Mouse (Mus musculus): Measurements from ENCODE around the gene Mllt1. TPM values are rescaled to one million over a fixed set of nuclear protein-coding genes. Genes with fewer than 3 reads are reported as not detected.
"Not testable (repeated sequence)": the region's sequence is repeated elsewhere in the genome, so short reads cannot be mapped to it uniquely, and the experiment has no call there.

The Mllt1 gene
- polyA plus RNA-seq, 1 experiment from 2014 or later, result 50.5 TPM

DNA sequence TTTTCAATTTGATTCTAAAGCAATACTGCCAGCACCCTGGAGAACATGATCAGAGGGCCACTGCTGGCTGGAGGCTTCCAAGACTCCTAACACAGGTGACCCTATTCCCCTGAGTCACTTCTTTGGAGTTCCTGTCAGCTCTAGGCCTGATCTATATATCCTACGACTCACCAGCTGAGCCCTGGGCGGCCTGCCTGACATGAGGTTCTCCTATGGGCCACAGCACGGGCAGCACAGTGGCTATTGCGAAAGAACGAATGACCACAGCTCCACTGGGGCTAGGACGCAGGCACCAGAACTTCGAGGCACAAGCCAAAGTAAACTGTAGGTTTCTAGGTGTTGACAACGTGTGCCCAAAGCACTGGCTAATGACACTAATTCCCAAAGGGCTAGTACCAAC lies 5.2 kb downstream of the Mllt1 start:
- H3K4me2 ChIP-seq, result no peak overlapping the region
- no peaks in the 10 kb centered on the region for H3K9me3 ChIP-seq
- H3K4me3 ChIP-seq, result no peak overlapping the region
- H3K36me3 ChIP-seq, result peaks cover 5% of the 10 kb centered on the region
- ATAC-seq (ENCODE audit: insufficient number of reproducible peaks, low FRiP score, low TSS enrichment, low read depth), result no peak
- 89% methylated on average over 8 of the region's 8 CpGs for WGBS
- no peak overlapping the region for H3K9ac ChIP-seq
- H3K27ac ChIP-seq, result no peak overlapping the region
- peaks cover 30% of the 10 kb centered on the region for H3K4me1 ChIP-seq
- no peaks in the 10 kb centered on the region for H3K27me3 ChIP-seq

DNA sequence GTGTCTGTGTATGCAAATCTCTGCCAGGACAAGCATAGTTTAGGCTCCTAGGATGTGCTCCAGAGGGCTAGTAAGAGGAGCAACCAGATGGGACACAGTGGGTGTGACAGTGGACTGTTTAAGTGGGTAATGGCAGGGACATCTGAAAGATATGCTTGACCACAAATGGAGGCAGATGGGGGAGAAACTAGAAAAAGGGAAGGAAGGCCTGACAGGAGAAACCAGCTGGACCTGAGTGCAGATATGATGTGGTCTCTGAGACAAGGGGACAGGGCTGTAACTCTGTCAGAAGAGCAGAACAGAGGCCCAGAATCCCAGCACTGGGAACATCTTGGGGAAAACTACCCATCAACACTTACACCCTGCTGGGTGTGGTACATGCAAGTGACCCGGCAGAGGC lies 5.7 kb downstream of the Mllt1 start:
- H3K36me3 ChIP-seq, result peaks cover 8% of the 10 kb centered on the region
- peaks cover 27% of the 10 kb centered on the region for H3K4me1 ChIP-seq
- no peaks in the 10 kb centered on the region for H3K9me3 ChIP-seq
- 60% methylated on average over 1 of the region's 1 CpGs for WGBS
- H3K9ac ChIP-seq, result no peak overlapping the region
- H3K4me2 ChIP-seq, result no peak overlapping the region
- no peak for ATAC-seq (ENCODE audit: insufficient number of reproducible peaks, low FRiP score, low TSS enrichment, low read depth)
- no peak overlapping the region for H3K4me3 ChIP-seq
- no peak overlapping the region for H3K27ac ChIP-seq
- no peaks in the 10 kb centered on the region for H3K27me3 ChIP-seq

DNA sequence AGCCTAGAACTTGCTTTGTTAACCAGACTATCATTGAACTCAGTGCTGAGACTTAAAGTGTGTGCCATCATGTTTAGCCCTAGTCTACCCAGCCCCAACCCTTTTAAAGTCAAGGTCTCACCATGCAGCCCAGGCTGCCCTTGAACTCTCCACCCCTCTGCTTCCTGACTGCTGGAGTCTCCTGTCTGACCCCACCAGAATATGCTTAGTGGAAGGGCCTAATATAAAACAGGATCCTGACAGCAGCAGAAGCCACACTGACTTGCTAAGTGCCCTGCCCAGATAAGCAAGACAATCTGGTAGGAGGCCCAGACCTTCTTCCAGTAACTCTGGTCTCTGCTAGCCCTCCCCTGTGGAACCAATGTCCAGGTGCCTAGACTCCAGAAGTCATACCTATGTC lies 6.1 kb downstream of the Mllt1 start:
- peaks cover 8% of the 10 kb centered on the region for H3K36me3 ChIP-seq
- H3K27ac ChIP-seq, result no peak overlapping the region
- H3K9me3 ChIP-seq, result no peaks in the 10 kb centered on the region
- no peak overlapping the region for H3K9ac ChIP-seq
- H3K4me2 ChIP-seq, result no peak overlapping the region
- H3K4me3 ChIP-seq, result no peak overlapping the region
- H3K4me1 ChIP-seq, result peaks cover 23% of the 10 kb centered on the region
- ATAC-seq (ENCODE audit: insufficient number of reproducible peaks, low FRiP score, low TSS enrichment, low read depth), result no peak
- H3K27me3 ChIP-seq, result no peaks in the 10 kb centered on the region

DNA sequence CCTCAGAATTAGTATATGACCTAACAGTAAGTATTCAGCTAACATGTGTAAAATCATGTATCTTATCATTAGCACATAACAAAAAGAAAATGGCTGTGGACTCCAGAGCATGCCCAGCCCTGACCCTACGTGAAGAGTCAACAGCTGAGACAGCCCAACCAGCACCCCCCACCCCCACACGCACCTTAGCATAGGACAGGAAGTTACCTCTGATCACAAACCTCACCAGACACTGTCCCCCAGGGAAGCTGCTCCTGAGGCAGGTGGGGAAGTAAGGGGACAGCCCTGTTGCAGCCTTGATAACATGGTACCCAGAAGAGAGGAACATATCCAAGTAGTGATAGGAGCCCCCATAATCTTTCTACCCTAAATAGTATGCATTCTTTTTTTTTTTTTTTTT lies 9.2 kb downstream of the Mllt1 start:
- WGBS, result 88% methylated on average over 2 of the region's 2 CpGs
- no peak overlapping the region for H3K27ac ChIP-seq
- H3K9me3 ChIP-seq, result no peaks in the 10 kb centered on the region
- H3K36me3 ChIP-seq, result peaks cover 27% of the 10 kb centered on the region
- no peaks in the 10 kb centered on the region for H3K27me3 ChIP-seq
- ATAC-seq (ENCODE audit: insufficient number of reproducible peaks, low FRiP score, low TSS enrichment, low read depth), result no peak
- H3K4me2 ChIP-seq, result no peak overlapping the region
- H3K4me1 ChIP-seq, result 0 out of 2 replicates have a peak, but pooled peaks cover 2% of the 10 kb centered on the region
- H3K4me3 ChIP-seq, result no peak overlapping the region
- H3K9ac ChIP-seq, result no peak overlapping the region

DNA sequence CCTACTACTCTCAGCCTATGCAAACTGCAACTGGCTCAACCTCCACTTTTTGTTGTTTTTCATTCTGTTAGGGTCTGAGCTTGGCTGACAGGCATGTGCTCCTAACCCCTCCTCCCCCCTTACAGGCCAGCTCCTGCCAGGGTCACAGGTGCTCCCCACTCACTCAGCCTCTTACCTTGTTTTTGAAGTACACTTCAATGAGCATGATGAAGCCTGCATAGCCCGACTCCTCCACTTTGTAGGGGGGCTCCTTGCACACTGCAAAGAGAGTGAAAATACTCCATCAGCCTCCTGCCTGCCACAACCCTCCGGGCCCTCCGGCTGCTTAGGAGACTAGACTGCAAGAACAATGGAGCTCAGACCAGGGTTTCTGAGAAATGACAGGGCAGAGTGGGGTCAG lies 15.5 kb downstream of the Mllt1 start:
- Histone ChIP-seq H3K9ac (no peak overlapping the region), H3K27ac (no peak overlapping the region), H3K4me2 (no peak overlapping the region), H3K4me3 (no peak overlapping the region), H3K36me3 (peaks cover 71% of the 10 kb centered on the region), H3K9me3 (no peaks in the 10 kb centered on the region), H3K27me3 (no peaks in the 10 kb centered on the region), H3K4me1 (no peaks in the 10 kb centered on the region)
- no peak for ATAC-seq (ENCODE audit: insufficient number of reproducible peaks, low FRiP score, low TSS enrichment, low read depth)
- WGBS, result 94% methylated on average over 3 of the region's 3 CpGs

DNA sequence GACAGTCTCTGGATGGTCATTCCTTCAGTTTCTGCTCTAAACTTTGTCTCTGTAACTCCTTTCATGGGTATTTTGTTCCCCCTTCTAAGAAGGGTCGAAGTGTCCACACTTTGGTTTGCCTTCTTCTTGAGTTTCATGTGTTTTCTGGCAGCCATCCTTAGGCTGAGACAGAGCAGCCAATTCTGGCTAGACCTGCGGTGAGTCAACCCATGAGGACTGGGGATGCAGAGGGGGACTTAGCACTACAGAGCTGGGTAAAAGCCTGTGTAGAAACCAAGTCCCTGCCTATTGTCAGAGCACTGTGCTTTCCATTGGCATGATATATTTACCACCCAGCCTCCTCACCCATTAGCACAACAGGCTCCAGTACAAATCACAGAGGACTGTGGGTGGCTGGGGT lies 18.0 kb downstream of the Mllt1 start:
- no peak overlapping the region for H3K27ac ChIP-seq
- no peak overlapping the region for H3K9ac ChIP-seq
- no peaks in the 10 kb centered on the region for H3K27me3 ChIP-seq
- H3K4me2 ChIP-seq, result no peak overlapping the region
- ATAC-seq (ENCODE audit: insufficient number of reproducible peaks, low FRiP score, low TSS enrichment, low read depth), result no peak
- no peaks in the 10 kb centered on the region for H3K4me1 ChIP-seq
- peaks cover 83% of the 10 kb centered on the region for H3K36me3 ChIP-seq
- no peaks in the 10 kb centered on the region for H3K9me3 ChIP-seq
- no peak overlapping the region for H3K4me3 ChIP-seq
- 91% methylated on average over 2 of the region's 2 CpGs for WGBS

DNA sequence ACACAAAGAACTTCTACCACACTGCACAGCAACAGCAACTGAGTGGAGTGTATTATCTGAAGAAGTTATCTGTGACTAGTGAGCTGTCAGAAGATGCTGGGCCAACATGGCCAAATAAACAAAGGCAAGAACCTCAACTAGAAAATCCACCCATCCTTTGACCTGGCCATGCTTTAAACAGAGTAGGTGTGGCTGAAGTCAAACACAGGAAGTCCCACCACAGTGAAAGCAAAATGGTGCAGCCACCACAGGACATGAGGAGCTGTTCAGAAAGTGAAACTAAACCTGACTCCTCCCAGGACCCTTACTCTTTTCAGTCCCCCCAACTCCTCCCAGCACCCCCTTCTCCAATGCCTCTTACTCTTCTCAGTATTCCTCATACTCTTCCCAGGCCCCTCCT lies 21.8 kb downstream of the Mllt1 start:
- peaks cover 82% of the 10 kb centered on the region for H3K36me3 ChIP-seq
- no peak overlapping the region for H3K4me2 ChIP-seq

DNA sequence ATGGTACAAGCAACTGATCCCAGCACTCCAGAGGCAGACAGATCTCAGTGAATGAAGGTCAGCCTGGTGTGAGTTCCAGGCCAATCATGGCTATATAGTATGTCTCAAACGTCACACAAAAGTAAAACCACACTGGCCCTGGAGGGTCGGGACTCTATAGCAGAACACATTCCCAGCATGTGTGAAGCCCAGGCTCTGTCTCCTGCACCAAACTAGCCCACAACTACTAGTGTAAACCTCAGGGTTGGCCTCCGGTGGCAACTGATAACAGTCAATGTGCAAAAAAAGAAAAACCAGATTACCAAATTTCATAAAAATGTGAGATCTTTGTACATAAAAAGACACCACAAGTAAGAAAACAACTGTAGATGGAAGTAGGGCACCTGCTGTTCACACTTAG lies 22.2 kb downstream of the Mllt1 start:
- H3K9me3 ChIP-seq, result no peaks in the 10 kb centered on the region
- H3K27me3 ChIP-seq, result no peaks in the 10 kb centered on the region
- H3K27ac ChIP-seq, result no peak overlapping the region
- H3K4me3 ChIP-seq, result no peak overlapping the region
- H3K9ac ChIP-seq, result no peak overlapping the region
- WGBS, result 82% methylated on average over 3 of the region's 3 CpGs
- peaks cover 85% of the 10 kb centered on the region for H3K36me3 ChIP-seq
- no peak for ATAC-seq (ENCODE audit: insufficient number of reproducible peaks, low FRiP score, low TSS enrichment, low read depth)
- H3K4me1 ChIP-seq, result no peaks in the 10 kb centered on the region
- H3K4me2 ChIP-seq, result no peak overlapping the region

More for the DNA sequence above, 21.8 kb downstream of the Mllt1 start:
- ATAC-seq (ENCODE audit: insufficient number of reproducible peaks, low FRiP score, low TSS enrichment, low read depth), result no peak
- no peaks in the 10 kb centered on the region for H3K27me3 ChIP-seq
- H3K27ac ChIP-seq, result no peak overlapping the region
- H3K9ac ChIP-seq, result no peak overlapping the region
- no peaks in the 10 kb centered on the region for H3K4me1 ChIP-seq
- H3K9me3 ChIP-seq, result no peaks in the 10 kb centered on the region
- no peak overlapping the region for H3K4me3 ChIP-seq

DNA sequence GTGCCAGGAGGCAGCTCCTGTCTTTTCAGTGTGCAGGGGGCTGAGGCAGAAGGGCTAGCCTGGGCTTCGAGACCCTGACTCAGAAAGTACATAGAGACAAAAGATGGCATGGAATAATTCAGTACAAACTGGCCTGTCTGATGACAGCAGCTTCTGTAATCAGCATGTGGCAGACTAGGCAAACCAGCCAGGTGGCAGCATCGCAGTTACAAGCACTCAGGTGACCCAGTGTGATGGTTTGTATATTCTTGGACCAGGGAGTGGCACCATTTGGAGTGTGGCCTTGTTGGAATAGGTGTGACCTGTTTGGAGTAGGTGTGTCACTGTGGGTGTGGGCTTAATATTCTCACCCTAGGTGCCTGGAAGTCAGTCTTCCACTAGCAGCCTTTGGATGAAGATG lies 25.5 kb downstream of the Mllt1 start:
- H3K27me3 ChIP-seq; H3K27ac ChIP-seq; H3K9ac ChIP-seq; H3K4me1 ChIP-seq; H3K9me3 ChIP-seq; ATAC-seq (ENCODE audit: insufficient number of reproducible peaks, low FRiP score, low TSS enrichment, low read depth); H3K4me3 ChIP-seq; H3K4me2 ChIP-seq: not testable (repeated sequence)
- H3K36me3 ChIP-seq, result peaks cover 84% of the 10 kb centered on the region
- WGBS, result 86% methylated on average over 2 of the region's 2 CpGs

DNA sequence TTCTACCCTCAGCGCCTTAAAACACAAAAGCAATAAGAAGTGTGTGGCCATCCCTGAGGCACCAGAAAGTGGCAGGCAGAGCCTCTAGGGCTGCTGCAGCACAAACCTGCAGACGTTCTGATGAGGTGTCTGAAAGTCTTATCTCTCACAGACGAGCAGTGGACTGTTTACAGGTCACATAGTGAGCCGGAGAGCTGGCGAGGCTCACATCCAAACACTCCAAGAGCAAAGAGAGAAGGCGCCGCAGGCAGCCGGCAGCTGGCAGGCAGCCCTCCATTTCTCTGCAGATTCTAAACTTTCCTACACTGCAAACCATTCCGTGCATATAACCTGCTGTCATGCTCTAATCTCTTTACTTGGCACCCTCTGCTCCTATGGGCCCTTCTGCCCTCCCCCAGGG lies 27.3 kb downstream of the Mllt1 start:
- no peak for ATAC-seq (ENCODE audit: insufficient number of reproducible peaks, low FRiP score, low TSS enrichment, low read depth)

DNA sequence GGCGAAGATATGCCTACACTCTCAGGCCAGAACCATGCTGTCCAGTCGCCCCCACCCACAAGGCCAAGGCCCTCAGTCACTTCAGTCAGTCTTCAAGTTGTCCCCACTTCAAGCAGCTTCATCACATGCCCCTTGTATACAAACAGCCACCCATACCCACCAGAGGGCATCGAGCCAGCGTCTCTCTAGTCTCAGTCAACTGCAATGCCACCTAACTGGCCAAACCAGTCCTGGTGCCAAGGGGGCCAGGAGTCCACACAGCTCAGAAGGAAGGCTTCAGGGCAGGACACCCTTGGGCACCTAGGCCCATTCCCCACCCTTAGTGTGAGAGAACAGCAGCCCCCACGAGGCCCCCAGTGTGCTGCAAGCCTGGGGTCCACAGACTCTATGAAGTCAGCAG lies 28.1 kb downstream of the Mllt1 start:
- Histone ChIP-seq H3K36me3 (peaks cover 84% of the 10 kb centered on the region), H3K9ac (no peak overlapping the region), H3K9me3 (no peaks in the 10 kb centered on the region), H3K27me3 (no peaks in the 10 kb centered on the region), H3K4me1 (no peaks in the 10 kb centered on the region), H3K4me2 (no peak overlapping the region), H3K4me3 (no peak overlapping the region), H3K27ac (no peak overlapping the region)
- WGBS, result 77% methylated on average over 5 of the region's 5 CpGs
- ATAC-seq (ENCODE audit: insufficient number of reproducible peaks, low FRiP score, low TSS enrichment, low read depth), result no peak

More for the DNA sequence above, 27.3 kb downstream of the Mllt1 start:
- Histone ChIP-seq H3K27ac (no peak overlapping the region), H3K4me3 (no peak overlapping the region), H3K9me3 (no peaks in the 10 kb centered on the region), H3K4me2 (no peak overlapping the region), H3K27me3 (no peaks in the 10 kb centered on the region), H3K36me3 (peaks cover 82% of the 10 kb centered on the region), H3K9ac (no peak overlapping the region), H3K4me1 (no peaks in the 10 kb centered on the region)
- 70% methylated on average over 9 of the region's 9 CpGs for WGBS

DNA sequence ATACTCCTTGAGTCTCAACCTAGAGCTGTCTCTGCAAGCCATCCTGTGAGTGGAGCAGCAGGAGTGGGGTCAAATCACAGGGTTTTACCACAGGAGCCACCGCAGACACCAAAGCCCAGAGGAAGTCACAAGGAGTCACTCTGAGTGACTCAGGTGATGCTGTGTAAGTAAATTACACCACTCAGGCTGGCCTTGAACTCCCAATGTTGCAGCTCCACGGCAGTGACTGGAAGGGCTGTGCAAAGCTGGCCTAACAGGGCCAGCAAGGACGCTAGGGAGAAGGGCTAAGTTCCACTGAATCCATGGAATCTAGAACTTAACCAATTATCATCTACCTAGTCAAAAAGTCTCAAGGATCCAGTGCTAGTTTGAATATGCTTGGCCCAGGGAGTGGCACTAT lies 29.0 kb downstream of the Mllt1 start:
- Histone ChIP-seq H3K36me3 (peaks cover 84% of the 10 kb centered on the region), H3K4me1 (no peaks in the 10 kb centered on the region), H3K4me3 (no peak overlapping the region), H3K27ac (no peak overlapping the region), H3K27me3 (no peaks in the 10 kb centered on the region), H3K9ac (no peak overlapping the region), H3K4me2 (no peak overlapping the region), H3K9me3 (no peaks in the 10 kb centered on the region)
- 86% methylated on average over 3 of the region's 3 CpGs for WGBS
- ATAC-seq (ENCODE audit: insufficient number of reproducible peaks, low FRiP score, low TSS enrichment, low read depth), result no peak

DNA sequence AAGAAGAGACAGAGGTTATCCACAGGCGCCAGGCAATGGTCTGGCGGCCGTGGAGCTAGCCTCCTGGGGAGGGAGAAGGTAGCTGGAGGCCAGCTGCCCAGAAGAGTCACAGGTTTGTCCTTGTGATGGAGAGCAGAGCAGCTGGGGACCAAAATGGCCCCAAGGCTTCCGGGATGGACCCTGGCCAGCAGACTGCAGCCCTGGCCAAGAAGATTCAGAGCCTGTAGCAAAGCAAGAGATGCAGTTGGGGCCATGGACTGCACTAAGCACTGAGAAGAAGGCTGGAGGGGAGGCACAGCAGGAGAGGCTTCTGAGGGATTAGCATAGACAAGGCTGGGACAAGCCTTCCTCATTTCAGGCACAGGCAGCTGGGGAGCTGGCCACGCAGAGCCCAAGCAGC lies 32.5 kb downstream of the Mllt1 start:
- WGBS, result 85% methylated on average over 5 of the region's 5 CpGs
- H3K4me1 ChIP-seq, result no peaks in the 10 kb centered on the region
- no peaks in the 10 kb centered on the region for H3K9me3 ChIP-seq
- no peaks in the 10 kb centered on the region for H3K27me3 ChIP-seq
- no peak for ATAC-seq (ENCODE audit: insufficient number of reproducible peaks, low FRiP score, low TSS enrichment, low read depth)
- H3K36me3 ChIP-seq, result peaks cover 88% of the 10 kb centered on the region
- H3K4me2 ChIP-seq, result no peak overlapping the region
- no peak overlapping the region for H3K27ac ChIP-seq
- H3K9ac ChIP-seq, result no peak overlapping the region
- no peak overlapping the region for H3K4me3 ChIP-seq
